In genomic region chr10:22306452-22306851, GRCm38 (mm10) we compare ENCODE assay signal across 12 mouse cellular contexts. TPM values are rescaled to one million over a fixed set of nuclear protein-coding genes. Genes with fewer than 3 reads are reported as not detected.
DNase-seq lines count a peak whose midpoint lies in the region; ATAC-seq and TF ChIP-seq lines count a peak whose summit lies in the region.
"Had no signal": no experiment of that assay in that cellular context is flagged by ENCODE, and none has a peak within 500 bp of the region (broad histone marks: within the 10 kb centered on the region; RNA-seq: fewer than 3 reads in every experiment).

No protein-coding gene starts in this region.

- intact Hi-C loops in gastrocnemius, postnatal 14 days (cut with DNase I; ENCODE audit: low total_unique reads), result no loop called here

- H3K4me3 ChIP-seq in heart, embryonic 15.5 days, result peak overlapping the region; percentile 13; the same call in 1 of the 2 replicates
- peak overlapping the region; percentile 46 for H3K4me3 ChIP-seq in thymus, adult 2 months (ENCODE audit: control insufficient read depth, insufficient read depth, low read length)
- H3K4me3 ChIP-seq in intestine, postnatal 0 days (ENCODE audit: low read depth, low read length), result no peak overlapping the region
- H3K4me3 ChIP-seq: forebrain, embryonic 13.5 days; neural tube, embryonic 12.5 days had no signal

- H3K27ac ChIP-seq in heart, embryonic 15.5 days, result no peak overlapping the region
- H3K27ac ChIP-seq in thymus, adult 2 months (ENCODE audit: control insufficient read depth, insufficient read depth, low read length), result peak overlapping the region; percentile 79
- H3K27ac ChIP-seq in intestine, postnatal 0 days (ENCODE audit: low read depth, low read length), result no peak overlapping the region
- H3K27ac ChIP-seq: forebrain, embryonic 13.5 days; neural tube, embryonic 12.5 days had no signal

- no peak overlapping the region for H3K9ac ChIP-seq in heart, embryonic 15.5 days
- no peak overlapping the region for H3K9ac ChIP-seq in intestine, postnatal 0 days (ENCODE audit: low read depth, low read length)
- H3K9ac ChIP-seq: forebrain, embryonic 13.5 days; neural tube, embryonic 12.5 days had no signal

- no peaks in the 10 kb centered on the region for H3K27me3 ChIP-seq in heart, embryonic 15.5 days
- H3K27me3 ChIP-seq in thymus, adult 2 months (ENCODE audit: control insufficient read depth, insufficient read depth, low read length), result no peaks in the 10 kb centered on the region
- H3K27me3 ChIP-seq in intestine, postnatal 0 days (replicated peaks; ENCODE audit: control insufficient read depth, insufficient read depth, low read length), result no peaks in the 10 kb centered on the region
- H3K27me3 ChIP-seq: forebrain, embryonic 13.5 days; neural tube, embryonic 12.5 days had no signal

- DNase-seq in heart, adult 8-10 months (ENCODE audit: low spot score), result no peak
- DNase-seq in c-Kit-positive CD71-negative TER-119-negative erythroid progenitor cells, embryonic 14.5 days (ENCODE audit: low read depth), result peak; percentile 83
- peak; percentile 42 for DNase-seq in lung, postnatal 36 days
- peak; percentile 4 for DNase-seq in thymus, adult 2 months
- DNase-seq in gastrocnemius, postnatal 14 days, result no peak
- DNase-seq in yolk sac, embryonic 10.5 days (ENCODE audit: low spot score), result no peak
- DNase-seq: cerebellum, adult 8-10 months had no signal

- ATAC-seq in heart, embryonic 15.5 days (replicated peaks; ENCODE audit: insufficient number of reproducible peaks, insufficient read depth, low FRiP score, low read depth), result no peak
- ATAC-seq in intestine, postnatal 0 days, result no peak
- ATAC-seq: forebrain, embryonic 13.5 days had no signal

- H3K9me3 ChIP-seq in heart, embryonic 15.5 days (replicated peaks), result no peaks in the 10 kb centered on the region
- H3K9me3 ChIP-seq in intestine, postnatal 0 days (ENCODE audit: control insufficient read depth), result no peaks in the 10 kb centered on the region
- H3K9me3 ChIP-seq: forebrain, embryonic 13.5 days; neural tube, embryonic 12.5 days had no signal

- TF ChIP-seq POLR2A in thymus, adult 2 months (IDR thresholded peaks at IDR 0.05; ENCODE audit: control insufficient read depth, extremely low read depth, insufficient read depth, low read length, poor library complexity), result no peak

- no peaks in the 10 kb centered on the region for H3K36me3 ChIP-seq in heart, embryonic 15.5 days
- H3K36me3 ChIP-seq in thymus, adult 2 months (ENCODE audit: control insufficient read depth, insufficient read depth, low read length), result no peaks in the 10 kb centered on the region
- no peaks in the 10 kb centered on the region for H3K36me3 ChIP-seq in intestine, postnatal 0 days (ENCODE audit: control insufficient read depth, insufficient read depth)
- H3K36me3 ChIP-seq: neural tube, embryonic 12.5 days had no signal

- WGBS in heart, embryonic 15.5 days, result 46% methylated on average over 4 of the region's 4 CpGs
- WGBS in thymus, adult 2 months, result 16% methylated on average over 4 of the region's 4 CpGs
- WGBS in intestine, postnatal 0 days, result 46% methylated on average over 4 of the region's 4 CpGs

- no peak overlapping the region for H3K4me2 ChIP-seq in heart, embryonic 15.5 days
- no peak overlapping the region for H3K4me2 ChIP-seq in intestine, postnatal 0 days (replicated peaks; ENCODE audit: low read depth)
- H3K4me2 ChIP-seq: forebrain, embryonic 13.5 days; neural tube, embryonic 12.5 days had no signal

- H3K4me1 ChIP-seq in heart, embryonic 15.5 days (replicated peaks), result no peaks in the 10 kb centered on the region
- peaks cover 15% of the 10 kb centered on the region for H3K4me1 ChIP-seq in thymus, adult 2 months (replicated peaks; ENCODE audit: control insufficient read depth, insufficient read depth, low read length)
- H3K4me1 ChIP-seq in intestine, postnatal 0 days (replicated peaks; ENCODE audit: control insufficient read depth, insufficient read depth, low read length), result no peaks in the 10 kb centered on the region
- H3K4me1 ChIP-seq: forebrain, embryonic 13.5 days; neural tube, embryonic 12.5 days had no signal

- TF ChIP-seq CTCF in thymus, adult 2 months (IDR thresholded peaks at IDR 0.05; ENCODE audit: borderline replicate concordance, control insufficient read depth, extremely low read depth, insufficient read depth, low read length, poor library complexity), result no peak
- no peak for TF ChIP-seq CTCF in intestine, postnatal 0 days (IDR thresholded peaks at IDR 0.05; ENCODE audit: low read depth)

RNA-seq across cellular contexts. Expression of gene Raet1d, which starts 53.9 kb away (rescaled TPM):
- 5.3 and 5.6 TPM in 2 replicates for polyA plus RNA-seq in heart, embryonic 15.5 days (2015; fragmentation: Nextera tagmentation; extraction: Ambion mirVana)
- total RNA-seq in heart, adult 8-10 months (2022), result not detected
- 0.09 TPM in 1 of 2 replicates, not detected in the other for polyA plus RNA-seq in thymus, adult 2 months (2012; rRNA removed)
- polyA plus RNA-seq in intestine, postnatal 0 days (2015; fragmentation: Nextera tagmentation; extraction: Ambion mirVana), result 1.3 and 1.8 TPM in 2 replicates
- total RNA-seq in gastrocnemius, postnatal 14 days (2021), result not detected
- total RNA-seq: left cerebral cortex, postnatal 36 days had no signal

Comparison
In these comparisons a context has a peak if more than half of its experiments do, and no peak if none do; other contexts are left out.
1. DNase-seq: peak in c-Kit-positive CD71-negative TER-119-negative erythroid progenitor cells, embryonic 14.5 days (single experiment), lung, postnatal 36 days (single experiment) and thymus, adult 2 months (single experiment); none in heart, adult 8-10 months (single experiment), gastrocnemius, postnatal 14 days (single experiment) and yolk sac, embryonic 10.5 days (single experiment).